Mouse (Mus musculus) lung, embryonic 14.5 days (tissue): ENCODE measurements around the gene Nfe2. TPM values are rescaled to one million over a fixed set of nuclear protein-coding genes. Genes with fewer than 3 reads are reported as not detected.

Source experiments
- ATAC-seq: fragments of 200-750 bp; cut with Nextera tagmentation; 2 replicates; pipeline ENCODE4 v1.8.0; 2017; ENCODE audit warnings: mild to moderate bottlenecking, moderate TSS enrichment, moderate library complexity; ENCODE audit not compliant: insufficient read depth
- DNase-seq: peaks from one replicate; pipeline ENCODE4 v3.0.0-alpha.2; 2015
- H3K27ac ChIP-seq: fragments of 300-500 bp; sonication (generic); 2 replicates; pipeline ENCODE4 v1.5.1; 2014; ENCODE audit warnings: low read depth, mild to moderate bottlenecking, moderate library complexity
- H3K27me3 ChIP-seq: fragments of 300-500 bp; sonication (generic); 2 replicates; pipeline ENCODE4 v1.6.1; 2014; ENCODE audit warnings: low read length, control low read depth; ENCODE audit not compliant: insufficient read depth
- H3K36me3 ChIP-seq: fragments of 300-500 bp; sonication (generic); 2 replicates; pipeline ENCODE4 v1.6.1; 2014; ENCODE audit warnings: control low read depth; ENCODE audit not compliant: insufficient read depth
- H3K4me1 ChIP-seq: fragments of 300-500 bp; sonication (generic); 2 replicates; pipeline ENCODE4 v1.6.1; 2014; ENCODE audit warnings: antibody characterized with exemption, control low read depth; ENCODE audit not compliant: insufficient read depth
- H3K4me2 ChIP-seq: fragments of 300-500 bp; sonication (generic); 2 replicates; pipeline ENCODE4 v1.6.1; 2014; ENCODE audit warnings: mild to moderate bottlenecking
- H3K4me3 ChIP-seq: fragments of 300-500 bp; sonication (generic); 2 replicates; pipeline ENCODE4 v1.5.1; 2014; ENCODE audit warnings: low read depth, low read length
- H3K9ac ChIP-seq: fragments of 300-500 bp; sonication (generic); 2 replicates; pipeline ENCODE4 v1.6.1; 2014
- H3K9me3 ChIP-seq: fragments of 300-500 bp; sonication (generic); 2 replicates; pipeline ENCODE4 v1.6.1; 2016; ENCODE audit warnings: low read depth, low read length, control low read depth
- CTCF ChIP-seq: IDR thresholded peaks from 2 replicates; pipeline ENCODE4 v1.5.1; 2016; ENCODE audit warnings: antibody characterized with exemption, low read depth
- WGBS: fragments of 180-500 bp; shearing (Covaris S2); extraction: QIAGEN DNeasy Blood & Tissue Kit; methylation state at CpG from one replicate; pipeline ENCODE4 v1.1.7; 2014; 5-methylcytosine and 5-hydroxymethylcytosine counted together
- polyA plus RNA-seq: library from polyadenylated mRNA; unstranded; fragments of >200 nt; fragmentation: Nextera tagmentation; extraction: Ambion mirVana; gene quantifications from 2 replicates; pipeline ENCODE4 v1.2.1, GENCODE M21; 2014

Nfe2 gene
- polyA plus RNA-seq, 1 experiment from 2014 or later, result 3.9 TPM

GRCm38 (mm10) chr15:103240160-103241028, 17.8 kb downstream of the Nfe2 start, which contains the start of gene Hnrnpa1:
TSS of gene Hnrnpa1 (plus strand) at chr15:103240432.
- WGBS, result under 1% methylated on average over 47 of the region's 47 CpGs
- no peaks in the 10 kb centered on the region for H3K9me3 ChIP-seq
- no peak for TF ChIP-seq CTCF
- peak within 1 kb of the TSS; percentile 82 for H3K4me2 ChIP-seq
- H3K36me3 ChIP-seq, result peaks cover 50% of the 10 kb centered on the region
- H3K9ac ChIP-seq, result peak within 1 kb of the TSS; percentile 80
- H3K4me3 ChIP-seq, result peak within 1 kb of the TSS; percentile 60
- no peaks in the 10 kb centered on the region for H3K27me3 ChIP-seq
- ATAC-seq (peak; percentile 89), DNase-seq (peak; percentile 99)
- H3K27ac ChIP-seq, result peak within 1 kb of the TSS; percentile 93
- peaks cover 13% of the 10 kb centered on the region; the same call in 1 of the 2 replicates for H3K4me1 ChIP-seq

DNA sequence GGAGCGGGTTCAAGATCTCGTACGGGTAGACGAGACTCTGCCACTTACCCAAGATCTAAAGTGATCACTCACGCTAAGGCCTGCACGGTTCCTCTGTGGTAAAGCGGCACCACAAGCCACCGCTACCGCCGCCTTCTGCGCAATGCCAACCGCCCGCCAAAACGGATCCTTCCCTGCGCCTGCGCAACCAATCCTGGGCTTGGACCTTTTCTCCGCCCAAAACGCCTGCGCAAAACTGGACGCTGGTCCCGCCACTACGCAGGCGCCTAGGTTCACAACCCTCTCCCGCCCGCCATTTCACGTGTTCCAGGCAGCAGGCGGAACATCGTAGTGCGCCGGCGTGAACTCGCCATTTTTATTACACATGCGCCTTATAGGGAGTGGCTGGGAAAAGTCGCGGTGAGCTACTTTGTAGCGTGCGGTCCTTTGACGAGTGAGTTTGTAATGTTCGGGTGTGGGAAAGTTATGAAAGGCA, 18.5 kb downstream of the Nfe2 start, which contains the start of gene Cbx5:
TSS of gene Cbx5 (minus strand) at position 132 of the 475 bp plus-strand sequence.
- ATAC-seq, result peak; percentile 94
- Histone ChIP-seq H3K4me2 (peak within 1 kb of the TSS; percentile 82), H3K9ac (peak within 1 kb of the TSS; percentile 80), H3K4me3 (peak within 1 kb of the TSS; percentile 60), H3K27me3 (no peaks in the 10 kb centered on the region), H3K4me1 (peaks cover 13% of the 10 kb centered on the region; the same call in 1 of the 2 replicates), H3K36me3 (peaks cover 50% of the 10 kb centered on the region), H3K27ac (peak within 1 kb of the TSS; percentile 93), H3K9me3 (no peaks in the 10 kb centered on the region)
- peak; percentile 99 for DNase-seq
- TF ChIP-seq CTCF, result no peak
- under 1% methylated on average over 39 of the region's 39 CpGs for WGBS

DNA sequence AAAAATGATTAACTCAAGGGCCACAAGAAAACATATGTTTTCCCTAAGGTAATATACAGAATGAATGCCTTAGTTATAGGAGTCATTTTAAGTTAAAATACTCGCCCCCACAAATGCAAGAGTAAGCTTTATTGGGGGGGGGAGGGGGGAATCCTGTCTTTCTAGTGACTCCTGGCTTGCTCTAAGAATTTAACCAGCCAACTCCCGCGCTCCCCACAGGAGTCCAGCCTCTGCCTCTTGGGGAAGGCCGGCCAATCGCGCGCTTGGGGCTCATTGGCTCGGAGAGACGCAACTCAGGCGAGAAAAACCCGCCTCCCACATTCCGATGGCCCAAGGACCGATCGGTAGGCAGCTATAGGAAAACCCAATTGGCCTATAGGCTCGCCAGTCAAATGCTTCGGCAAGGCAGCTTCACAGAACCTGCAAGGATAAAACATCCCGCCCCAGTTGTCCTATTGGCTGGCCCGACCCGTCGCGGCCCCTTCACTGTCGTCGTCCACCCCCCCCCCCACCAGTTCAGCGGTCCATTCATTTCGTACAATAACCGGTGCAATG, 19.0 kb downstream of the Nfe2 start:
- peak; percentile 91 for ATAC-seq
- DNase-seq, result peak; percentile 99
- peaks cover 13% of the 10 kb centered on the region; the same call in 1 of the 2 replicates for H3K4me1 ChIP-seq
- under 1% methylated on average over 26 of the region's 26 CpGs for WGBS
- TF ChIP-seq CTCF, result no peak
- H3K4me2 ChIP-seq, result peak overlapping the region; percentile 77
- H3K9me3 ChIP-seq, result no peaks in the 10 kb centered on the region
- peak overlapping the region; percentile 61 for H3K9ac ChIP-seq
- H3K4me3 ChIP-seq, result peak overlapping the region; percentile 60
- no peaks in the 10 kb centered on the region for H3K27me3 ChIP-seq
- peak overlapping the region; percentile 93 for H3K27ac ChIP-seq
- peaks cover 51% of the 10 kb centered on the region for H3K36me3 ChIP-seq

GRCm38 (mm10) chr15:103237295-103237694, 20.9 kb downstream of the Nfe2 start:
- H3K4me1 ChIP-seq, result peaks cover 3% of the 10 kb centered on the region; the same call in 1 of the 2 replicates
- no peak overlapping the region for H3K27ac ChIP-seq
- TF ChIP-seq CTCF, result no peak
- peaks cover 35% of the 10 kb centered on the region for H3K36me3 ChIP-seq
- H3K9ac ChIP-seq, result no peak overlapping the region
- no peak for DNase-seq
- H3K4me2 ChIP-seq, result peak overlapping the region; percentile 77
- no peak for ATAC-seq
- H3K27me3 ChIP-seq, result no peaks in the 10 kb centered on the region
- H3K4me3 ChIP-seq, result no peak overlapping the region
- H3K9me3 ChIP-seq, result no peaks in the 10 kb centered on the region
- 89% methylated on average over 7 of the region's 7 CpGs for WGBS

DNA sequence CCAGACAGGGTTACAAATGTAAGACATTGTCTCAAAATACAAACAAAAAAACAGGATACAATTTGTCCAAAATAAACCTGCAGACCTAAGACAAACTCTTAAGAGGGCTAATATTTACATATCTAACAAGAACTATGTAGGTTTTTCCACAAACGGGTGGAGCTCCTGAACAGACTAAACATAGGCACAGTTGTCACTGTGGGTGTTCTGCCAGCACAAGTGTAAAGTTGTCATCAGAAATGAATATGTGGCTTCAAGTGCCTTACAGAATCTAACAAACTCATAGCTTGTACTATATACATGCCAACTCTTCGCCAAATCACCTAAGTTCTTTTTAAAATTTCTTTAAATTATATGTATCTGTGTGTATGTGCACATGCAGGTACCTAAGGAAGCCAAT, 25.1 kb downstream of the Nfe2 start:
- Histone ChIP-seq H3K27me3 (no peaks in the 10 kb centered on the region), H3K4me3 (no peak overlapping the region), H3K9me3 (no peaks in the 10 kb centered on the region), H3K4me1 (peaks cover 7% of the 10 kb centered on the region; the same call in 1 of the 2 replicates), H3K27ac (no peak overlapping the region), H3K4me2 (no peak overlapping the region), H3K36me3 (peaks cover 20% of the 10 kb centered on the region), H3K9ac (no peak overlapping the region)
- ATAC-seq (no peak), DNase-seq (no peak)
- TF ChIP-seq CTCF, result no peak
- 72% methylated on average over 2 of the region's 2 CpGs for WGBS

DNA sequence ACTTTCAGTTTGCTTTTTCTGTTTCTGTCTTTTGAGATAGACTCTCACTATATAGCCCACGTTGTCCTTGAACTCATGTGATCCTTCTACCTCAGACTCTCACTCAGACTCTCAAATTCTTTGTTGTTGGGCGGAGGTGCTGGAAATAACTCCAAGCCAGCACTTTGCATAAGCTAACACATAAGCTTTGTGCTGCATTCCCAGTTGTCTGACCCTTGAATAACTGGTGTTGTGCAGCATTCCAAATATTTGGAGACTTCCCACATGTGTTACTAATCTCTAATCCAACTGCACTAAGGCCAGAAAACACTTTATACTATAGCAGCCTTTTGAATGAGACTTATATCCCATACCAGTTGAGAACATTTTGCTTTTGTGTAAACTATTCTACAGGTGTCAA, 29.3 kb downstream of the Nfe2 start:
- TF ChIP-seq CTCF, result no peak
- WGBS, result 70% methylated on average over 2 of the region's 2 CpGs
- DNase-seq (peak; percentile 42), ATAC-seq (no peak)
- Histone ChIP-seq H3K27me3 (no peaks in the 10 kb centered on the region), H3K4me3 (no peak overlapping the region), H3K4me2 (no peak overlapping the region), H3K9ac (no peak overlapping the region), H3K36me3 (peaks cover 3% of the 10 kb centered on the region; the same call in 1 of the 2 replicates), H3K27ac (no peak overlapping the region), H3K4me1 (peaks cover 11% of the 10 kb centered on the region; the same call in 1 of the 2 replicates), H3K9me3 (no peaks in the 10 kb centered on the region)

GRCm38 (mm10) chr15:103227572-103227971, 30.6 kb downstream of the Nfe2 start:
- H3K4me3 ChIP-seq, result no peak overlapping the region
- 0 out of 2 replicates have a peak overlapping the region, but pooled peaks have one; percentile 2 for H3K4me2 ChIP-seq
- no peak for DNase-seq
- 0 out of 2 replicates have a peak overlapping the region, but pooled peaks have one; percentile 15 for H3K27ac ChIP-seq
- H3K4me1 ChIP-seq, result peaks cover 11% of the 10 kb centered on the region; the same call in 1 of the 2 replicates
- ATAC-seq, result 0 out of 2 replicates have a peak, but pooled peaks have one; percentile 33
- no peaks in the 10 kb centered on the region for H3K36me3 ChIP-seq
- no peaks in the 10 kb centered on the region for H3K9me3 ChIP-seq
- no peak overlapping the region for H3K9ac ChIP-seq
- 67% methylated on average over 2 of the region's 2 CpGs for WGBS
- no peak for TF ChIP-seq CTCF
- no peaks in the 10 kb centered on the region for H3K27me3 ChIP-seq
